Mouse (Mus musculus) E14TG2a.4 (cell line): Measurements from ENCODE around the gene Plpp7.

Experiments used
- H3K27me3 ChIP-seq: 2 replicates; pipeline ENCODE4 v1.6.1; 2014; ENCODE audit warnings: low read length, control low read depth; ENCODE audit not compliant: insufficient read depth
- H3K36me3 ChIP-seq: 2 replicates; pipeline ENCODE4 v1.6.1; 2014; ENCODE audit warnings: low read length, control low read depth; ENCODE audit not compliant: insufficient read depth
- H3K4me1 ChIP-seq: replicated peaks from 2 replicates; pipeline ENCODE4 v1.6.1; 2014; ENCODE audit warnings: low read depth, low read length, control low read depth
- H3K4me3 ChIP-seq: replicated peaks from 2 replicates; pipeline ENCODE4 v1.5.1; 2014; ENCODE audit warnings: mild to moderate bottlenecking, low read length
- H3K9me3 ChIP-seq: 2 replicates; pipeline ENCODE4 v1.6.1; 2014; ENCODE audit warnings: low read length, control low read depth
- CTCF ChIP-seq: conservative IDR thresholded peaks from 2 replicates; pipeline ENCODE4 v1.5.1; 2014; ENCODE audit warnings: low read length
- NANOG ChIP-seq: IDR thresholded peaks from 2 replicates; pipeline ENCODE4 v1.6.1; 2014; ENCODE audit warnings: borderline replicate concordance, low read length, mixed read lengths
- POU5F1 ChIP-seq: IDR thresholded peaks from 2 replicates; pipeline ENCODE4 v1.6.1; 2014; ENCODE audit warnings: low read length, borderline replicate concordance

Plpp7 gene

GRCm38 (mm10) chr2:32131205-32131834 lies 36.0 kb downstream of the Plpp7 start:
- Histone ChIP-seq H3K9me3 (no peaks in the 10 kb centered on the region), H3K36me3 (no peaks in the 10 kb centered on the region), H3K4me3 (no peak overlapping the region), H3K4me1 (peaks cover 43% of the 10 kb centered on the region), H3K27me3 (peaks cover 13% of the 10 kb centered on the region)
- no peak for TF ChIP-seq NANOG
- TF ChIP-seq CTCF: no peak
- TF ChIP-seq POU5F1: no peak

GRCm38 (mm10) chr2:32131866-32132566 lies 36.7 kb downstream of the Plpp7 start:
- Histone ChIP-seq H3K36me3 (no peaks in the 10 kb centered on the region), H3K9me3 (no peaks in the 10 kb centered on the region), H3K4me1 (peaks cover 48% of the 10 kb centered on the region), H3K4me3 (peak overlapping the region; percentile 23; the same call in 1 of the 2 replicates), H3K27me3 (peaks cover 13% of the 10 kb centered on the region)
- TF ChIP-seq NANOG (no peak), CTCF (no peak), POU5F1 (no peak)

GRCm38 (mm10) chr2:32132567-32132992 lies 37.3 kb downstream of the Plpp7 start:
- TF ChIP-seq NANOG (no peak), POU5F1 (no peak), CTCF (no peak)
- Histone ChIP-seq H3K4me1 (peaks cover 51% of the 10 kb centered on the region), H3K27me3 (peaks cover 12% of the 10 kb centered on the region), H3K4me3 (peak overlapping the region; percentile 23; the same call in 1 of the 2 replicates), H3K36me3 (no peaks in the 10 kb centered on the region), H3K9me3 (no peaks in the 10 kb centered on the region)

GRCm38 (mm10) chr2:32134039-32134438 lies 38.7 kb downstream of the Plpp7 start:
- Histone ChIP-seq H3K4me3 (no peak overlapping the region), H3K27me3 (0 out of 2 replicates have a peak, but pooled peaks cover 4% of the 10 kb centered on the region), H3K36me3 (no peaks in the 10 kb centered on the region), H3K4me1 (peaks cover 52% of the 10 kb centered on the region), H3K9me3 (no peaks in the 10 kb centered on the region)
- TF ChIP-seq CTCF (peak; percentile 99), POU5F1 (no peak)

- peaks cover 73% of the 10 kb centered on the region for H3K4me1 ChIP-seq
- peak overlapping the region; percentile 88 for H3K4me3 ChIP-seq
- no peaks in the 10 kb centered on the region for H3K9me3 ChIP-seq
- no peaks in the 10 kb centered on the region for H3K36me3 ChIP-seq
- no peaks in the 10 kb centered on the region for H3K27me3 ChIP-seq
- TF ChIP-seq CTCF: no peak
- no peak for TF ChIP-seq POU5F1
These were observed 42.4 kb downstream of the Plpp7 start for GRCm38 (mm10) chr2:32137667-32138266.

- Histone ChIP-seq H3K27me3 (no peaks in the 10 kb centered on the region), H3K36me3 (no peaks in the 10 kb centered on the region), H3K4me3 (no peak overlapping the region), H3K9me3 (no peaks in the 10 kb centered on the region), H3K4me1 (peaks cover 60% of the 10 kb centered on the region)
- TF ChIP-seq CTCF (no peak), NANOG (no peak), POU5F1 (no peak)
These were observed 44.0 kb downstream of the Plpp7 start for GRCm38 (mm10) chr2:32139377-32139776.

GRCm38 (mm10) chr2:32140498-32140934 lies 45.2 kb downstream of the Plpp7 start:
- Histone ChIP-seq H3K27me3 (no peaks in the 10 kb centered on the region), H3K36me3 (no peaks in the 10 kb centered on the region), H3K9me3 (no peaks in the 10 kb centered on the region), H3K4me1 (peaks cover 66% of the 10 kb centered on the region), H3K4me3 (peak overlapping the region; percentile 5; the same call in 1 of the 2 replicates)
- TF ChIP-seq NANOG (no peak), POU5F1 (peak; percentile 50; the same call in 1 of the 2 replicates), CTCF (no peak)

- H3K27me3 ChIP-seq: no peaks in the 10 kb centered on the region
- H3K4me1 ChIP-seq: peaks cover 74% of the 10 kb centered on the region
- H3K36me3 ChIP-seq: no peaks in the 10 kb centered on the region
- H3K4me3 ChIP-seq: no peak overlapping the region
- TF ChIP-seq NANOG (no peak), POU5F1 (no peak), CTCF (no peak)
- no peaks in the 10 kb centered on the region for H3K9me3 ChIP-seq
These were observed 46.3 kb downstream of the Plpp7 start for GRCm38 (mm10) chr2:32141602-32142001.
